Mouse (Mus musculus) granulocyte monocyte progenitor cell, adult 5-6 weeks (primary cell): Measurements from ENCODE around the gene Gemin5. TPM values are rescaled to one million over a fixed set of nuclear protein-coding genes. Genes with fewer than 3 reads are reported as not detected.

Experiments used
- ATAC-seq: replicated peaks from 2 replicates; pipeline ENCODE4 v1.8.0; 2016; ENCODE audit warnings: mild to moderate bottlenecking, moderate TSS enrichment, inconsistent platforms; ENCODE audit not compliant: poor library complexity, severe bottlenecking
- total RNA-seq, 2 experiments: library from RNA; stranded (forward) in 1 of 2; stranded (reverse) in 1 of 2; fragments of 200-712, 200-1000 nt in 1 of 2; fragments of >200 nt in 1 of 2; fragmentation: Nextera tagmentation in 1 of 2; gene quantifications; 2 replicates each; pipeline ENCODE4 v1.2.3; 2014 to 2017

Gene Gemin5
- total RNA-seq, 2 experiments from 2014 or later, result 26.5 to 29.6 TPM

- peak; percentile 83 for ATAC-seq
These were observed 75.8 kb downstream of the Gemin5 start for GRCm38 (mm10) chr11:58092541-58092940.

GRCm38 (mm10) chr11:58081716-58082115 is 86.6 kb downstream of the Gemin5 start:
- no peak for ATAC-seq

GRCm38 (mm10) chr11:58077270-58077669 is 91.1 kb downstream of the Gemin5 start:
- no peak for ATAC-seq

- ATAC-seq, result 0 out of 2 replicates have a peak, but pooled peaks have one; percentile 20
These were observed 95.4 kb downstream of the Gemin5 start for GRCm38 (mm10) chr11:58072978-58073377.

Other genes starting within 250 kb of the Gemin5 start
- gene Larp1, start 159.5 kb downstream of the Gemin5 start, total RNA-seq (2014; fragmentation: Nextera tagmentation), result 140 and 152 TPM in 2 replicates
- gene Larp1, start 159.5 kb downstream of the Gemin5 start, total RNA-seq (2017), result 57.4 and 70.4 TPM in 2 replicates
- gene Gm12248, start 75.4 kb downstream of the Gemin5 start, total RNA-seq (2014; fragmentation: Nextera tagmentation), result not detected in 2 replicates
- gene Gm12248, start 75.4 kb downstream of the Gemin5 start, total RNA-seq (2017), result 0.21 TPM in 1 of 2 replicates, not detected in the other
- gene Cnot8, start 64.4 kb downstream of the Gemin5 start, total RNA-seq (2014; fragmentation: Nextera tagmentation), result 79.5 and 85.5 TPM in 2 replicates
- 117 and 126 TPM in 2 replicates for gene Cnot8, start 64.4 kb downstream of the Gemin5 start, total RNA-seq (2017)
- gene Mrpl22, start 3.1 kb upstream of the Gemin5 start, total RNA-seq (2014; fragmentation: Nextera tagmentation), result 77.4 and 92.5 TPM in 2 replicates
- 58.4 and 65.0 TPM in 2 replicates for gene Mrpl22, start 3.1 kb upstream of the Gemin5 start, total RNA-seq (2017)
- 8.5 and 9.6 TPM in 2 replicates for gene Igtp, start 31.0 kb upstream of the Gemin5 start, total RNA-seq (2014; fragmentation: Nextera tagmentation)
- gene Igtp, start 31.0 kb upstream of the Gemin5 start, total RNA-seq (2017), result 8.7 and 11.8 TPM in 2 replicates
- 5.2 and 5.4 TPM in 2 replicates for gene Irgm2, start 31.1 kb upstream of the Gemin5 start, total RNA-seq (2014; fragmentation: Nextera tagmentation)
- 4.2 and 6.3 TPM in 2 replicates for gene Irgm2, start 31.1 kb upstream of the Gemin5 start, total RNA-seq (2017)
- 2.2 TPM in 1 of 2 replicates, not detected in the other for gene 4930438A08Rik, start 106.3 kb upstream of the Gemin5 start, total RNA-seq (2014; fragmentation: Nextera tagmentation)
- gene 4930438A08Rik, start 106.3 kb upstream of the Gemin5 start, total RNA-seq (2017), result 2.8 and 4.7 TPM in 2 replicates
- 35.3 and 35.8 TPM in 2 replicates for gene Zfp692, start 138.5 kb upstream of the Gemin5 start, total RNA-seq (2014; fragmentation: Nextera tagmentation)
- 22.7 and 27.7 TPM in 2 replicates for gene Zfp692, start 138.5 kb upstream of the Gemin5 start, total RNA-seq (2017)
- 10.9 and 19.5 TPM in 2 replicates for gene Zfp672, start 161.8 kb upstream of the Gemin5 start, total RNA-seq (2014; fragmentation: Nextera tagmentation)
- 22.6 and 26.4 TPM in 2 replicates for gene Zfp672, start 161.8 kb upstream of the Gemin5 start, total RNA-seq (2017)
- gene Sh3bp5l, start 162.2 kb upstream of the Gemin5 start, total RNA-seq (2014; fragmentation: Nextera tagmentation), result 4.5 and 10.7 TPM in 2 replicates
- gene Sh3bp5l, start 162.2 kb upstream of the Gemin5 start, total RNA-seq (2017), result 10.3 and 17.8 TPM in 2 replicates
- not detected in 2 replicates for gene Lypd8, start 210.5 kb upstream of the Gemin5 start, total RNA-seq (2014; fragmentation: Nextera tagmentation)
- not detected in 2 replicates for gene Lypd8, start 210.5 kb upstream of the Gemin5 start, total RNA-seq (2017)